ENCODE assay signal across 9 mouse cellular contexts in the genomic region with DNA sequence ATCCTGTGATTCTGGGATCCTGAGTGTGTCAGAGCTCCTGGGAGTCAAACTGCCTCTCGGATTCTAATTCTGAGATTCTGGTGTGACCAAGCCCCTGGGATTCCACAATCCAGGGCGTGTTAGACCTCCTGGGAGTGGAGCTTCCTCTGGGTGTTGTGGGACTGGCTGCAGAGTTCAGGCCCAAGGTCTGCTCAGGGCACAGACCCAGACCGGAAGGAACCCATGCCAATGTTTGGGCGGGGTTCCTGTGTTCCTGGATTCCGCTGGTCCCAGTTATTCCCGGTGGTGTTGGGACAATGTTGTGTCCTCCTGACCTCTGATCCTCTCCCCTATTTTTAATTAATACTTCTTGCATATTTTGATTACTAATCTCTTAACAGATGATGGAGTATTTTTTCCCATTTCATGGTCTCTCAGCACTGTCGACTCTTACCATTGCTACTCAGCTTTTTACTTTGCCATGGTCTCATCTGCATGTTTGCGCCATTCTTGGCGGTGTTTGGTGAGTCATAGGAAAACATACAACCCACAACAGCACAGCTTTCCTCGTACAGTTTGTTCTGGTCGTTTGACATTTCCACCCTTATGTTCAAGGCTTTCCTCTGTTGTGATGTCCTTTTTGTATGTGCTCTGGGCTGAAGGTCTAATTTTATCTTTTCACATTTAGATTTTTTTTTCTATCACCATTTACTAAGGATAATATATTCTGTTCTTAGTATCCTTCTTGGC. TPM values are rescaled to one million over a fixed set of nuclear protein-coding genes. Genes with fewer than 3 reads are reported as not detected.
DNase-seq lines count a peak whose midpoint lies in the region; ATAC-seq and TF ChIP-seq lines count a peak whose summit lies in the region.
"Had no signal": no experiment of that assay in that cellular context is flagged by ENCODE, and none has a peak within 500 bp of the region (broad histone marks: within the 10 kb centered on the region; RNA-seq: fewer than 3 reads in every experiment).

No protein-coding gene starts in this region.

- no peak for TF ChIP-seq CTCF in kidney, adult 2 months (conservative IDR thresholded peaks at IDR 0.05; ENCODE audit: insufficient read depth, insufficient read length, low read depth, low read length)

- H3K4me2 ChIP-seq in kidney, embryonic 14.5 days (replicated peaks; ENCODE audit: low read depth, low read length): no peak overlapping the region
- no peak overlapping the region for H3K4me2 ChIP-seq in midbrain, embryonic 11.5 days
- H3K4me2 ChIP-seq: heart, embryonic 15.5 days had no signal

- no peaks in the 10 kb centered on the region for H3K9me3 ChIP-seq in kidney, embryonic 14.5 days (ENCODE audit: control insufficient read depth, low read length)
- no peaks in the 10 kb centered on the region for H3K9me3 ChIP-seq in midbrain, embryonic 11.5 days (ENCODE audit: control insufficient read depth, low read length)
- H3K9me3 ChIP-seq: heart, embryonic 15.5 days had no signal

- no peak overlapping the region for H3K9ac ChIP-seq in kidney, embryonic 14.5 days (ENCODE audit: low read depth, low read length)
- no peak overlapping the region for H3K9ac ChIP-seq in midbrain, embryonic 11.5 days (ENCODE audit: low read length)
- H3K9ac ChIP-seq: heart, embryonic 15.5 days had no signal

- peak overlapping the region; percentile 70; the same call in 1 of the 2 replicates for H3K27ac ChIP-seq in kidney, adult 2 months (ENCODE audit: insufficient read depth, low read depth, low read length)
- H3K27ac ChIP-seq in kidney, embryonic 14.5 days (ENCODE audit: low read depth, low read length): no peak overlapping the region
- H3K27ac ChIP-seq in midbrain, embryonic 11.5 days (ENCODE audit: low read depth, low read length): no peak overlapping the region
- H3K27ac ChIP-seq: heart, embryonic 15.5 days had no signal

- no peak for ATAC-seq in kidney, embryonic 14.5 days (ENCODE audit: low FRiP score, low TSS enrichment)
- no peak for ATAC-seq in midbrain, embryonic 11.5 days (ENCODE audit: low FRiP score)

- no peak overlapping the region for H3K4me3 ChIP-seq in kidney, adult 2 months (ENCODE audit: insufficient read depth, low read depth, low read length)
- no peak overlapping the region for H3K4me3 ChIP-seq in kidney, embryonic 14.5 days (ENCODE audit: low read length)
- H3K4me3 ChIP-seq in midbrain, embryonic 11.5 days (ENCODE audit: low read depth, low read length): no peak overlapping the region
- H3K4me3 ChIP-seq: heart, embryonic 15.5 days had no signal

- 63% methylated on average over 11 of the region's 11 CpGs for WGBS in kidney, adult 2 months
- 83% methylated on average over 11 of the region's 11 CpGs for WGBS in kidney, embryonic 14.5 days
- 87% methylated on average over 11 of the region's 11 CpGs for WGBS in midbrain, embryonic 11.5 days

- peak; percentile 88 for DNase-seq in kidney, adult 2 months
- DNase-seq in brain, adult 2 months (ENCODE audit: low read depth, low spot score): peak; percentile 51
- peak; percentile 70 for DNase-seq in kidney, adult 9 months
- peak; percentile 18 for DNase-seq in skeletal muscle tissue, adult 2 months (ENCODE audit: low read depth, low spot score)
- no peak for DNase-seq in midbrain, embryonic 11.5 days (ENCODE audit: low spot score, missing footprints)
- DNase-seq in cerebellum, adult 11 months: no peak
- DNase-seq in neural tube, embryonic 10.5 days (ENCODE audit: extremely low spot score, low spot score): no peak

- no peak for TF ChIP-seq POLR2A in kidney, adult 2 months (IDR thresholded peaks at IDR 0.05; ENCODE audit: low read depth, low read length)

- H3K4me1 ChIP-seq in kidney, adult 2 months (ENCODE audit: control insufficient read depth, insufficient read depth, low read length): no peaks in the 10 kb centered on the region
- H3K4me1 ChIP-seq in kidney, embryonic 14.5 days (ENCODE audit: control insufficient read depth, insufficient read depth, low read length): no peaks in the 10 kb centered on the region
- H3K4me1 ChIP-seq in midbrain, embryonic 11.5 days (ENCODE audit: control insufficient read depth, insufficient read depth, low read length): no peaks in the 10 kb centered on the region
- H3K4me1 ChIP-seq: heart, embryonic 15.5 days had no signal

- H3K36me3 ChIP-seq in kidney, adult 2 months (ENCODE audit: control insufficient read depth, insufficient read depth, low read length): no peaks in the 10 kb centered on the region
- no peaks in the 10 kb centered on the region for H3K36me3 ChIP-seq in kidney, embryonic 14.5 days (ENCODE audit: control insufficient read depth, insufficient read depth, low read length)
- no peaks in the 10 kb centered on the region for H3K36me3 ChIP-seq in midbrain, embryonic 11.5 days (ENCODE audit: control insufficient read depth, insufficient read depth, low read length)
- H3K36me3 ChIP-seq: heart, embryonic 15.5 days had no signal

- H3K27me3 ChIP-seq in kidney, adult 2 months (replicated peaks; ENCODE audit: control insufficient read depth, insufficient read depth, low read length): no peaks in the 10 kb centered on the region
- no peaks in the 10 kb centered on the region for H3K27me3 ChIP-seq in kidney, embryonic 14.5 days (ENCODE audit: control insufficient read depth, insufficient read depth, low read length)
- no peaks in the 10 kb centered on the region for H3K27me3 ChIP-seq in midbrain, embryonic 11.5 days (ENCODE audit: control insufficient read depth, insufficient read depth, low read length)
- H3K27me3 ChIP-seq: heart, embryonic 15.5 days had no signal

RNA-seq across cellular contexts. Expression of gene Gm34653, which starts 10.6 kb away (rescaled TPM):
- 0.07 TPM in 1 of 2 replicates, not detected in the other for polyA plus RNA-seq in kidney, adult 2 months (2012; rRNA removed)
- polyA plus RNA-seq in kidney, embryonic 14.5 days (2014; fragmentation: Nextera tagmentation; extraction: Ambion mirVana): not detected in 2 replicates
- not detected in 2 replicates for polyA plus RNA-seq in midbrain, embryonic 11.5 days (2014; fragmentation: Nextera tagmentation; extraction: Ambion mirVana)
- polyA plus RNA-seq: heart, embryonic 15.5 days had no signal

RNA-seq across cellular contexts. Expression of gene Fbxw2, which starts 17.3 kb away (rescaled TPM):
- 29.4 and 34.1 TPM in 2 replicates for polyA plus RNA-seq in kidney, adult 2 months (2012; rRNA removed)
- 55.6 and 72.3 TPM in 2 replicates for polyA plus RNA-seq in kidney, embryonic 14.5 days (2014; fragmentation: Nextera tagmentation; extraction: Ambion mirVana)
- polyA plus RNA-seq in midbrain, embryonic 11.5 days (2014; fragmentation: Nextera tagmentation; extraction: Ambion mirVana): 63.7 and 66.8 TPM in 2 replicates

RNA-seq across cellular contexts. Expression of gene Cutal, which starts 30.8 kb away (rescaled TPM):
- 208 and 340 TPM in 2 replicates for polyA plus RNA-seq in kidney, adult 2 months (2012; rRNA removed)
- 5.8 TPM in 2 replicates for polyA plus RNA-seq in kidney, embryonic 14.5 days (2014; fragmentation: Nextera tagmentation; extraction: Ambion mirVana)
- polyA plus RNA-seq in midbrain, embryonic 11.5 days (2014; fragmentation: Nextera tagmentation; extraction: Ambion mirVana): 0.05 and 0.11 TPM in 2 replicates

RNA-seq across cellular contexts. Expression of gene Psmd5, which starts 31.4 kb away (rescaled TPM):
- 29.7 and 31.7 TPM in 2 replicates for polyA plus RNA-seq in kidney, adult 2 months (2012; rRNA removed)
- 128 and 157 TPM in 2 replicates for polyA plus RNA-seq in kidney, embryonic 14.5 days (2014; fragmentation: Nextera tagmentation; extraction: Ambion mirVana)
- polyA plus RNA-seq in midbrain, embryonic 11.5 days (2014; fragmentation: Nextera tagmentation; extraction: Ambion mirVana): 122 and 129 TPM in 2 replicates

RNA-seq across cellular contexts. Expression of gene Rabepk, which starts 43.7 kb away (rescaled TPM):
- polyA plus RNA-seq in kidney, adult 2 months (2012; rRNA removed): 25.8 and 28.1 TPM in 2 replicates
- polyA plus RNA-seq in kidney, embryonic 14.5 days (2014; fragmentation: Nextera tagmentation; extraction: Ambion mirVana): 35.9 and 39.6 TPM in 2 replicates
- 28.8 and 31.3 TPM in 2 replicates for polyA plus RNA-seq in midbrain, embryonic 11.5 days (2014; fragmentation: Nextera tagmentation; extraction: Ambion mirVana)

Comparison
In these comparisons a context has a peak if more than half of its experiments do, and no peak if none do; other contexts are left out.
1. RNA of gene Cutal, which starts 30.8 kb away (polyA plus RNA-seq): 208 to 340 TPM in kidney, adult 2 months; 5.8 TPM in kidney, embryonic 14.5 days and 0.05 to 0.11 TPM in midbrain, embryonic 11.5 days; every median in the first group is over 10 times any median in the second.
2. DNase-seq: peak in kidney, adult 2 months (single experiment), brain, adult 2 months (single experiment), kidney, adult 9 months (single experiment) and skeletal muscle tissue, adult 2 months (single experiment); none in midbrain, embryonic 11.5 days (single experiment), cerebellum, adult 11 months (single experiment) and neural tube, embryonic 10.5 days (single experiment).